Mouse (Mus musculus) cerebellum, postnatal 36 days (tissue): ENCODE measurements at regions not wholly inside any gene's neighbourhood (a gene's known extent, or its start where the extent isn't known, plus 50 kb on each side); places are given as distances from the start of the nearest gene placed in this dataset.

ENCODE experiments used
- DNase-seq, 2 experiments: peaks; one replicate each; pipeline ENCODE4 v3.0.0; 2021 to 2022; ENCODE audit warnings: mixed read lengths in 2 of 2

- DNase-seq: peak; percentile 65 to 79
These were observed 54.6 kb upstream of the Cit start for GRCm38 (mm10) chr5:115790436-115790835.
